Mouse (Mus musculus): ENCODE data around the gene Avil. TPM values are rescaled to one million over a fixed set of nuclear protein-coding genes. Genes with fewer than 3 reads are reported as not detected.

The Avil gene
- polyA plus RNA-seq, 1 experiment = 0.06 TPM

- Histone ChIP-seq H3K4me1 (ENCODE audit: control insufficient read depth, insufficient read depth, insufficient read length) (peaks cover 5% of the 10 kb centered on the region; the same call in 1 of the 2 replicates), H3K27me3 (ENCODE audit: control insufficient read depth, insufficient read depth, low read length) (no peaks in the 10 kb centered on the region; the same call in 1 of the 2 replicates), H3K36me3 (ENCODE audit: control insufficient read depth, insufficient read depth, low read length) (peaks cover 3% of the 10 kb centered on the region), H3K4me3 (ENCODE audit: extremely low read depth, insufficient read depth, insufficient read length) (no peak overlapping the region), H3K27ac (ENCODE audit: insufficient read depth, low read length) (no peak overlapping the region)
- WGBS = 12% methylated on average over 35 of the region's 35 CpGs
- no peak for TF ChIP-seq CTCF (IDR thresholded peaks at IDR 0.05; ENCODE audit: extremely low read depth, insufficient read depth, insufficient read length, insufficient replicate concordance)
- TF ChIP-seq POLR2A (IDR thresholded peaks at IDR 0.05; ENCODE audit: low read depth, low read length) = no peak
- DNase-seq (ENCODE audit: low read depth in 1 of 2, low spot score in 2 of 2) = no peak
Observed at GRCm38 (mm10) chr10:127048608-127049394, 48.3 kb downstream of the Avil start.

- WGBS = 5% methylated on average over 29 of the region's 29 CpGs
- Histone ChIP-seq H3K27me3 (ENCODE audit: control insufficient read depth, insufficient read depth, low read length) (no peaks in the 10 kb centered on the region; the same call in 1 of the 2 replicates), H3K27ac (ENCODE audit: insufficient read depth, low read length) (no peak overlapping the region), H3K36me3 (ENCODE audit: control insufficient read depth, insufficient read depth, low read length) (peaks cover 3% of the 10 kb centered on the region), H3K4me1 (ENCODE audit: control insufficient read depth, insufficient read depth, insufficient read length) (peaks cover 5% of the 10 kb centered on the region; the same call in 1 of the 2 replicates), H3K4me3 (ENCODE audit: extremely low read depth, insufficient read depth, insufficient read length) (peak overlapping the region; percentile 9)
- no peak for DNase-seq (ENCODE audit: low read depth in 1 of 2, low spot score in 2 of 2)
- TF ChIP-seq CTCF (IDR thresholded peaks at IDR 0.05; ENCODE audit: extremely low read depth, insufficient read depth, insufficient read length, insufficient replicate concordance) = no peak
Observed at GRCm38 (mm10) chr10:127049395-127050118, 49.0 kb downstream of the Avil start.

GRCm38 (mm10) chr10:127050119-127050474 is 49.6 kb downstream of the Avil start:
- 5% methylated on average over 10 of the region's 10 CpGs for WGBS
- TF ChIP-seq POLR2A (IDR thresholded peaks at IDR 0.05; ENCODE audit: low read depth, low read length) (no peak), CTCF (IDR thresholded peaks at IDR 0.05; ENCODE audit: extremely low read depth, insufficient read depth, insufficient read length, insufficient replicate concordance) (no peak)
- no peak overlapping the region for H3K4me3 ChIP-seq (ENCODE audit: extremely low read depth, insufficient read depth, insufficient read length)
- no peak for DNase-seq (ENCODE audit: low read depth in 1 of 2, low spot score in 2 of 2)
- H3K36me3 ChIP-seq (ENCODE audit: control insufficient read depth, insufficient read depth, low read length) = no peaks in the 10 kb centered on the region
- H3K27ac ChIP-seq (ENCODE audit: insufficient read depth, low read length) = no peak overlapping the region
- H3K27me3 ChIP-seq (ENCODE audit: control insufficient read depth, insufficient read depth, low read length) = no peaks in the 10 kb centered on the region; the same call in 1 of the 2 replicates
- H3K4me1 ChIP-seq (ENCODE audit: control insufficient read depth, insufficient read depth, insufficient read length) = peaks cover 5% of the 10 kb centered on the region; the same call in 1 of the 2 replicates

GRCm38 (mm10) chr10:127054646-127055045 is 54.1 kb downstream of the Avil start:
- DNase-seq (ENCODE audit: low read depth in 1 of 2, low spot score in 2 of 2) = no peak
- WGBS = 93% methylated on average over 4 of the region's 4 CpGs
- no peak overlapping the region for H3K27ac ChIP-seq (ENCODE audit: insufficient read depth, low read length)
- peaks cover 13% of the 10 kb centered on the region; the same call in 1 of the 2 replicates for H3K4me1 ChIP-seq (ENCODE audit: control insufficient read depth, insufficient read depth, insufficient read length)
- peaks cover 3% of the 10 kb centered on the region for H3K27me3 ChIP-seq (ENCODE audit: control insufficient read depth, insufficient read depth, low read length)
- no peak for TF ChIP-seq CTCF (IDR thresholded peaks at IDR 0.05; ENCODE audit: extremely low read depth, insufficient read depth, insufficient read length, insufficient replicate concordance)
- no peak for TF ChIP-seq POLR2A (IDR thresholded peaks at IDR 0.05; ENCODE audit: low read depth, low read length)
- no peaks in the 10 kb centered on the region for H3K36me3 ChIP-seq (ENCODE audit: control insufficient read depth, insufficient read depth, low read length)
- H3K4me3 ChIP-seq (ENCODE audit: extremely low read depth, insufficient read depth, insufficient read length) = no peak overlapping the region

GRCm38 (mm10) chr10:127055406-127055805 is 54.9 kb downstream of the Avil start:
- Histone ChIP-seq H3K27me3 (ENCODE audit: control insufficient read depth, insufficient read depth, low read length) (peaks cover 7% of the 10 kb centered on the region), H3K4me1 (ENCODE audit: control insufficient read depth, insufficient read depth, insufficient read length) (peaks cover 13% of the 10 kb centered on the region; the same call in 1 of the 2 replicates), H3K36me3 (ENCODE audit: control insufficient read depth, insufficient read depth, low read length) (no peaks in the 10 kb centered on the region), H3K27ac (ENCODE audit: insufficient read depth, low read length) (no peak overlapping the region), H3K4me3 (ENCODE audit: extremely low read depth, insufficient read depth, insufficient read length) (no peak overlapping the region)
- TF ChIP-seq CTCF (IDR thresholded peaks at IDR 0.05; ENCODE audit: extremely low read depth, insufficient read depth, insufficient read length, insufficient replicate concordance) = no peak
- TF ChIP-seq POLR2A (IDR thresholded peaks at IDR 0.05; ENCODE audit: low read depth, low read length) = no peak
- no peak for DNase-seq (ENCODE audit: low read depth in 1 of 2, low spot score in 2 of 2)
- 16% methylated on average over 8 of the region's 8 CpGs for WGBS

GRCm38 (mm10) chr10:127056490-127056889 is 56.0 kb downstream of the Avil start:
- no peak for DNase-seq (ENCODE audit: low read depth in 1 of 2, low spot score in 2 of 2)
- Histone ChIP-seq H3K4me3 (ENCODE audit: extremely low read depth, insufficient read depth, insufficient read length) (no peak overlapping the region), H3K36me3 (ENCODE audit: control insufficient read depth, insufficient read depth, low read length) (no peaks in the 10 kb centered on the region), H3K27me3 (ENCODE audit: control insufficient read depth, insufficient read depth, low read length) (peaks cover 7% of the 10 kb centered on the region), H3K27ac (ENCODE audit: insufficient read depth, low read length) (no peak overlapping the region), H3K4me1 (ENCODE audit: control insufficient read depth, insufficient read depth, insufficient read length) (peaks cover 13% of the 10 kb centered on the region; the same call in 1 of the 2 replicates)
- 91% methylated on average over 20 of the region's 20 CpGs for WGBS
- TF ChIP-seq CTCF (IDR thresholded peaks at IDR 0.05; ENCODE audit: extremely low read depth, insufficient read depth, insufficient read length, insufficient replicate concordance) (no peak), POLR2A (IDR thresholded peaks at IDR 0.05; ENCODE audit: low read depth, low read length) (no peak)
